Mouse (Mus musculus): ENCODE data around the gene Mgat5.

DNA sequence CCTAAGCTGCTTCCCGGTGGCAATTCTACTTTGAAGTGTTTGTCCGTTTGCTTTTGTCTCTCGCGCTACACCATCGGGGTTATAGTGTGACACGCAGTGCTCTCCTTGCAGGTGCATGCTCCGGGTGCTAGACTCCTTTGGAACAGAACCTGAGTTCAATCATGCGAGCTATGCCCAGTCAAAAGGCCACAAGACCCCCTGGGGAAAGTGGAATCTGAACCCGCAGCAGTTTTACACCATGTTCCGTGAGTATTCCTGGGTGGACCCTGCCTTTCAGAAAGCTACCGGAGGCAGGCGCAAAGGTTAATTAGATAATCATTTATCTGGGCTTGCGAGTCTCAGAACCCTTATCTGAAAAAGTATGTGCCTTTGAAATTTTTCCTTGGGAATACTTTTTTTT lies 192.6 kb downstream of the Mgat5 start:
- TF ChIP-seq CTCF (IDR thresholded peaks at IDR 0.05; ENCODE audit: extremely low read depth, insufficient read length, insufficient replicate concordance, low read depth, low read length) (no peak), POLR2A (IDR thresholded peaks at IDR 0.05; ENCODE audit: low read depth, low read length) (no peak)

All from small intestine, adult 2 months (tissue).